ENCODE assay signal across 8 mouse cellular contexts in genomic region chr5:30712441-30713298, GRCm38 (mm10). TPM values are rescaled to one million over a fixed set of nuclear protein-coding genes. Genes with fewer than 3 reads are reported as not detected.
DNase-seq lines count a peak whose midpoint lies in the region; ATAC-seq and TF ChIP-seq lines count a peak whose summit lies in the region.

No protein-coding gene starts in this region.

- peaks cover 2% of the 10 kb centered on the region; the same call in 1 of the 2 replicates for H3K27me3 ChIP-seq in kidney, adult 2 months (replicated peaks; ENCODE audit: control insufficient read depth, insufficient read depth, low read length)
- H3K27me3 ChIP-seq in hindbrain, embryonic 11.5 days (ENCODE audit: control insufficient read depth, insufficient read depth, low read length): peaks cover 4% of the 10 kb centered on the region; the same call in 1 of the 2 replicates
- peaks cover 88% of the 10 kb centered on the region for H3K27me3 ChIP-seq in liver, embryonic 15.5 days
- no peaks in the 10 kb centered on the region for H3K27me3 ChIP-seq in splenic B cell, adult 2 months (ENCODE audit: control insufficient read depth, insufficient read depth, low read length, poor library complexity, severe bottlenecking)

- no peak overlapping the region for H3K27ac ChIP-seq in kidney, adult 2 months (ENCODE audit: insufficient read depth, low read depth, low read length)
- H3K27ac ChIP-seq in hindbrain, embryonic 11.5 days (ENCODE audit: low read depth, low read length): peak overlapping the region; percentile 94
- no peak overlapping the region for H3K27ac ChIP-seq in liver, embryonic 15.5 days (replicated peaks)

- no peaks in the 10 kb centered on the region for H3K36me3 ChIP-seq in kidney, adult 2 months (ENCODE audit: control insufficient read depth, insufficient read depth, low read length)
- H3K36me3 ChIP-seq in hindbrain, embryonic 11.5 days (ENCODE audit: control insufficient read depth, insufficient read depth, low read length): no peaks in the 10 kb centered on the region
- no peaks in the 10 kb centered on the region for H3K36me3 ChIP-seq in liver, embryonic 15.5 days (replicated peaks)
- H3K36me3 ChIP-seq in splenic B cell, adult 2 months (ENCODE audit: control insufficient read depth, insufficient read depth, low read length, poor library complexity, severe bottlenecking): no peaks in the 10 kb centered on the region

- no peak for DNase-seq in kidney, adult 2 months
- no peak for DNase-seq in kidney, adult 11 months
- peak; percentile 46 for DNase-seq in Muller cell, postnatal 12 days (ENCODE audit: inconsistent ontology term)
- peak; percentile 75 for DNase-seq in embryo, embryonic 11 days
- peak; percentile 76 for DNase-seq in hindbrain, embryonic 11.5 days (ENCODE audit: low spot score)
- peak; percentile 31 for DNase-seq in splenic B cell, adult 2 months (ENCODE audit: low read depth, low spot score)

- peak overlapping the region; percentile 94 for H3K9ac ChIP-seq in hindbrain, embryonic 11.5 days (ENCODE audit: low read depth, low read length)
- H3K9ac ChIP-seq in liver, embryonic 15.5 days: no peak overlapping the region

- ATAC-seq in hindbrain, embryonic 11.5 days (ENCODE audit: low FRiP score): peak; percentile 61
- ATAC-seq in liver, embryonic 15.5 days (ENCODE audit: insufficient read depth): no peak
- ATAC-seq in inflammation-experienced regulatory T-cells, adult 6 months: no peak

- H3K4me3 ChIP-seq in kidney, adult 2 months (ENCODE audit: insufficient read depth, low read depth, low read length): peak overlapping the region; percentile 52; the same call in 1 of the 2 replicates
- H3K4me3 ChIP-seq in hindbrain, embryonic 11.5 days (ENCODE audit: low read depth, low read length): peak overlapping the region; percentile 83
- H3K4me3 ChIP-seq in liver, embryonic 15.5 days (replicated peaks): peak overlapping the region; percentile 46

- no peak for TF ChIP-seq CTCF in kidney, adult 2 months (conservative IDR thresholded peaks at IDR 0.05; ENCODE audit: insufficient read depth, insufficient read length, low read depth, low read length)

- 1% methylated on average over 43 of the region's 43 CpGs for WGBS in kidney, adult 2 months
- WGBS in hindbrain, embryonic 11.5 days: under 1% methylated on average over 42 of the region's 43 CpGs
- 2% methylated on average over 43 of the region's 43 CpGs for WGBS in liver, embryonic 15.5 days (ENCODE audit: insufficient replicate concordance)

- no peak for TF ChIP-seq POLR2A in kidney, adult 2 months (IDR thresholded peaks at IDR 0.05; ENCODE audit: low read depth, low read length)

- H3K4me1 ChIP-seq in kidney, adult 2 months (ENCODE audit: control insufficient read depth, insufficient read depth, low read length): peaks cover 6% of the 10 kb centered on the region; the same call in 1 of the 2 replicates
- H3K4me1 ChIP-seq in hindbrain, embryonic 11.5 days (replicated peaks; ENCODE audit: control insufficient read depth, insufficient read depth, low read length): no peaks in the 10 kb centered on the region; the same call in 1 of the 2 replicates
- H3K4me1 ChIP-seq in liver, embryonic 15.5 days (replicated peaks): peaks cover 27% of the 10 kb centered on the region

- peak overlapping the region; percentile 81 for H3K4me2 ChIP-seq in hindbrain, embryonic 11.5 days (replicated peaks; ENCODE audit: low read depth, low read length)
- peak overlapping the region; percentile 66 for H3K4me2 ChIP-seq in liver, embryonic 15.5 days

- no peaks in the 10 kb centered on the region for H3K9me3 ChIP-seq in hindbrain, embryonic 11.5 days (ENCODE audit: control insufficient read depth, low read length)
- no peaks in the 10 kb centered on the region for H3K9me3 ChIP-seq in liver, embryonic 15.5 days (replicated peaks)

RNA-seq across cellular contexts. Expression of gene Dpysl5, which starts 1.3 kb away (rescaled TPM):
- polyA plus RNA-seq in kidney, adult 2 months (2012; rRNA removed): 0.54 and 0.58 TPM in 2 replicates
- polyA plus RNA-seq in hindbrain, embryonic 11.5 days (2014; fragmentation: Nextera tagmentation; extraction: Ambion mirVana): 86.1 and 90.1 TPM in 2 replicates
- polyA plus RNA-seq in liver, embryonic 15.5 days (2015; fragmentation: Nextera tagmentation; extraction: Ambion mirVana): 0.29 and 0.52 TPM in 2 replicates
- 1 to 10 TPM in 1 of 3 experiments, under 1 TPM in 1, not detected in 1; 0.13 to 1.5 TPM for polyA plus RNA-seq in inflammation-experienced regulatory T-cells, adult 6 months (2017; shearing (Covaris generic))

RNA-seq across cellular contexts. Expression of gene Cenpa, which starts 46.1 kb away (rescaled TPM):
- polyA plus RNA-seq in kidney, adult 2 months (2012; rRNA removed): 6.3 and 6.6 TPM in 2 replicates
- polyA plus RNA-seq in hindbrain, embryonic 11.5 days (2014; fragmentation: Nextera tagmentation; extraction: Ambion mirVana): 324 and 338 TPM in 2 replicates
- 180 and 194 TPM in 2 replicates for polyA plus RNA-seq in liver, embryonic 15.5 days (2015; fragmentation: Nextera tagmentation; extraction: Ambion mirVana)
- polyA plus RNA-seq in inflammation-experienced regulatory T-cells, adult 6 months (2017; shearing (Covaris generic)): 100 to 1,000 TPM in 1 of 3 experiments, 10 to 100 TPM in 2; 31.9 to 201 (median 58.8) TPM

Comparison
In these comparisons a context has a peak if more than half of its experiments do, and no peak if none do; other contexts are left out.
1. DNase-seq: peak in Muller cell, postnatal 12 days (single experiment), embryo, embryonic 11 days (single experiment), hindbrain, embryonic 11.5 days (single experiment) and splenic B cell, adult 2 months (single experiment); none in kidney, adult 2 months (single experiment) and kidney, adult 11 months (single experiment).
2. RNA of gene Dpysl5, which starts 1.3 kb away (polyA plus RNA-seq): 86.1 to 90.1 TPM in hindbrain, embryonic 11.5 days; 0.54 to 0.58 TPM in kidney, adult 2 months, 0.29 to 0.52 TPM in liver, embryonic 15.5 days and 0.13 to 1.5 TPM in inflammation-experienced regulatory T-cells, adult 6 months; every median in the first group is over 10 times any median in the second.
3. Peak in every context shown above with its lines, with median percentiles within 50 percentile points of each other: H3K4me3 ChIP-seq.